Mouse (Mus musculus) heart, adult 9 months (tissue): ENCODE data around the gene Inpp4b.
A peak's percentile ranks its signal among the peaks of the same experiment; 100 is the strongest.
"Not testable (repeated sequence)": the region's sequence is repeated elsewhere in the genome, so short reads cannot be mapped to it uniquely, and the experiment has no call there.

Experiments
- DNase-seq, 2 experiments: peaks; one replicate each; pipeline ENCODE4 v3.0.0; 2022; ENCODE audit warnings: low spot score in 2 of 2

Inpp4b gene

GRCm38 (mm10) chr8:81777704-81778103 is 435.3 kb downstream of the Inpp4b start:
- DNase-seq: no peak

GRCm38 (mm10) chr8:81779440-81779839 is 437.1 kb downstream of the Inpp4b start:
- DNase-seq: no peak

- DNase-seq: no peak
Measured at GRCm38 (mm10) chr8:81780166-81780565, 437.8 kb downstream of the Inpp4b start.

- no peak for DNase-seq
Measured at GRCm38 (mm10) chr8:81780921-81781675, 438.7 kb downstream of the Inpp4b start.

GRCm38 (mm10) chr8:81782781-81783180 is 440.4 kb downstream of the Inpp4b start:
- DNase-seq: no peak

- DNase-seq: no peak
Measured at GRCm38 (mm10) chr8:81784775-81785174, 442.4 kb downstream of the Inpp4b start.

- DNase-seq: no peak
Measured at GRCm38 (mm10) chr8:81788498-81788897, 446.1 kb downstream of the Inpp4b start.

- no peak for DNase-seq
Measured at GRCm38 (mm10) chr8:81792649-81793048, 450.3 kb downstream of the Inpp4b start.

- peak; percentile 27 to 60 for DNase-seq
Measured at GRCm38 (mm10) chr8:81798501-81798900, 456.1 kb downstream of the Inpp4b start.

- DNase-seq: no peak
Measured at GRCm38 (mm10) chr8:81800792-81801191, 458.4 kb downstream of the Inpp4b start.

- DNase-seq: peak; percentile 39 to 54
Measured at GRCm38 (mm10) chr8:81806797-81807196, 464.4 kb downstream of the Inpp4b start.

- no peak for DNase-seq
Measured at GRCm38 (mm10) chr8:81807578-81807977, 465.2 kb downstream of the Inpp4b start.

- no peak for DNase-seq
Measured at GRCm38 (mm10) chr8:81808406-81808805, 466.1 kb downstream of the Inpp4b start.

- DNase-seq: not testable (repeated sequence)
Measured at GRCm38 (mm10) chr8:81809414-81809813, 467.1 kb downstream of the Inpp4b start.

GRCm38 (mm10) chr8:81812051-81812751 is 469.8 kb downstream of the Inpp4b start:
- DNase-seq: peak; percentile 18 to 23

- DNase-seq: no peak
Measured at GRCm38 (mm10) chr8:81814742-81815141, 472.4 kb downstream of the Inpp4b start.

- no peak for DNase-seq
Measured at GRCm38 (mm10) chr8:81815551-81815950, 473.2 kb downstream of the Inpp4b start.

GRCm38 (mm10) chr8:81823121-81823520 is 480.8 kb downstream of the Inpp4b start:
- DNase-seq: no peak

GRCm38 (mm10) chr8:81824975-81825374 is 482.6 kb downstream of the Inpp4b start:
- no peak for DNase-seq

GRCm38 (mm10) chr8:81826406-81826805 is 484.1 kb downstream of the Inpp4b start:
- peak in 1 of 2 experiments; percentile 31 for DNase-seq

- no peak for DNase-seq
Measured at GRCm38 (mm10) chr8:81827306-81827913, 485.1 kb downstream of the Inpp4b start.

- no peak for DNase-seq
Measured at GRCm38 (mm10) chr8:81831430-81831829, 489.1 kb downstream of the Inpp4b start.

GRCm38 (mm10) chr8:81833852-81834251 is 491.5 kb downstream of the Inpp4b start:
- no peak for DNase-seq
